Mouse (Mus musculus): ENCODE data around the gene Serpinb1c. TPM values are rescaled to one million over a fixed set of nuclear protein-coding genes. Genes with fewer than 3 reads are reported as not detected.

The Serpinb1c gene
- polyA plus RNA-seq, 2 experiments, result not detected

- Histone ChIP-seq H3K4me1 (ENCODE audit: control insufficient read depth, insufficient read depth, low read length) (peaks cover 12% of the 10 kb centered on the region), H3K4me2 (replicated peaks; ENCODE audit: low read depth, low read length, severe bottlenecking) (no peak overlapping the region), H3K36me3 (ENCODE audit: control insufficient read depth, insufficient read depth, low read length) (no peaks in the 10 kb centered on the region), H3K27me3 (ENCODE audit: control insufficient read depth, insufficient read depth, low read length) (no peaks in the 10 kb centered on the region), H3K9ac (ENCODE audit: low read depth, low read length, severe bottlenecking) (no peak overlapping the region), H3K9me3 (ENCODE audit: control insufficient read depth, low read length) (no peaks in the 10 kb centered on the region), H3K4me3 (replicated peaks; ENCODE audit: low read length) (no peak overlapping the region), H3K27ac (replicated peaks; ENCODE audit: low read depth, low read length) (no peak overlapping the region)
- DNase-seq (ENCODE audit: low spot score), result no peak
- WGBS, result 36% methylated on average over 4 of the region's 4 CpGs
- no peak for TF ChIP-seq POLR2A (IDR thresholded peaks at IDR 0.05; ENCODE audit: borderline replicate concordance, extremely low read depth, insufficient read depth, insufficient read length)
- no peak for ATAC-seq (ENCODE audit: low FRiP score, low read depth)
Observed at GRCm38 (mm10) chr13:32849092-32849491, 48.9 kb downstream of the Serpinb1c start.

- H3K27ac ChIP-seq (replicated peaks; ENCODE audit: low read depth, low read length), result no peak overlapping the region
- H3K27me3 ChIP-seq (ENCODE audit: control insufficient read depth, insufficient read depth, low read length), result no peaks in the 10 kb centered on the region
- H3K4me1 ChIP-seq (ENCODE audit: control insufficient read depth, insufficient read depth, low read length), result peaks cover 12% of the 10 kb centered on the region
- no peaks in the 10 kb centered on the region for H3K9me3 ChIP-seq (ENCODE audit: control insufficient read depth, low read length)
- no peak for ATAC-seq (ENCODE audit: low FRiP score, low read depth)
- no peak overlapping the region for H3K9ac ChIP-seq (ENCODE audit: low read depth, low read length, severe bottlenecking)
- TF ChIP-seq POLR2A (IDR thresholded peaks at IDR 0.05; ENCODE audit: borderline replicate concordance, extremely low read depth, insufficient read depth, insufficient read length), result no peak
- H3K36me3 ChIP-seq (ENCODE audit: control insufficient read depth, insufficient read depth, low read length), result no peaks in the 10 kb centered on the region
- H3K4me3 ChIP-seq (replicated peaks; ENCODE audit: low read length), result no peak overlapping the region
- H3K4me2 ChIP-seq (replicated peaks; ENCODE audit: low read depth, low read length, severe bottlenecking), result no peak overlapping the region
- no peak for DNase-seq (ENCODE audit: low spot score)
Observed at GRCm38 (mm10) chr13:32846221-32846620, 51.8 kb downstream of the Serpinb1c start.

GRCm38 (mm10) chr13:32841349-32841748, 56.7 kb downstream of the Serpinb1c start:
- H3K27ac ChIP-seq (replicated peaks; ENCODE audit: low read depth, low read length), result no peak overlapping the region
- H3K4me3 ChIP-seq (replicated peaks; ENCODE audit: low read length), result no peak overlapping the region
- no peaks in the 10 kb centered on the region for H3K4me1 ChIP-seq (ENCODE audit: control insufficient read depth, insufficient read depth, low read length)
- no peaks in the 10 kb centered on the region for H3K36me3 ChIP-seq (ENCODE audit: control insufficient read depth, insufficient read depth, low read length)
- DNase-seq (ENCODE audit: low spot score) (no peak), ATAC-seq (ENCODE audit: low FRiP score, low read depth) (no peak)
- no peak overlapping the region for H3K9ac ChIP-seq (ENCODE audit: low read depth, low read length, severe bottlenecking)
- H3K4me2 ChIP-seq (replicated peaks; ENCODE audit: low read depth, low read length, severe bottlenecking), result no peak overlapping the region
- no peaks in the 10 kb centered on the region for H3K9me3 ChIP-seq (ENCODE audit: control insufficient read depth, low read length)
- TF ChIP-seq POLR2A (IDR thresholded peaks at IDR 0.05; ENCODE audit: borderline replicate concordance, extremely low read depth, insufficient read depth, insufficient read length), result no peak
- WGBS, result 80% methylated on average over 3 of the region's 3 CpGs
- no peaks in the 10 kb centered on the region for H3K27me3 ChIP-seq (ENCODE audit: control insufficient read depth, insufficient read depth, low read length)

- DNase-seq (ENCODE audit: low spot score), result no peak
Observed at GRCm38 (mm10) chr13:32839314-32839713, 58.7 kb downstream of the Serpinb1c start.

GRCm38 (mm10) chr13:32834513-32834912, 63.5 kb downstream of the Serpinb1c start:
- H3K9me3 ChIP-seq (ENCODE audit: control insufficient read depth, low read length), result no peaks in the 10 kb centered on the region
- H3K27ac ChIP-seq (replicated peaks; ENCODE audit: low read depth, low read length), result no peak overlapping the region
- no peaks in the 10 kb centered on the region for H3K27me3 ChIP-seq (ENCODE audit: control insufficient read depth, insufficient read depth, low read length)
- H3K9ac ChIP-seq (ENCODE audit: low read depth, low read length, severe bottlenecking), result no peak overlapping the region
- TF ChIP-seq POLR2A (IDR thresholded peaks at IDR 0.05; ENCODE audit: borderline replicate concordance, extremely low read depth, insufficient read depth, insufficient read length), result no peak
- no peak overlapping the region for H3K4me3 ChIP-seq (replicated peaks; ENCODE audit: low read length)
- no peak for DNase-seq (ENCODE audit: low spot score)
- no peak for ATAC-seq (ENCODE audit: low FRiP score, low read depth)
- no peaks in the 10 kb centered on the region for H3K36me3 ChIP-seq (ENCODE audit: control insufficient read depth, insufficient read depth, low read length)
- WGBS, result 86% methylated on average over 5 of the region's 5 CpGs
- H3K4me1 ChIP-seq (ENCODE audit: control insufficient read depth, insufficient read depth, low read length), result no peaks in the 10 kb centered on the region
- H3K4me2 ChIP-seq (replicated peaks; ENCODE audit: low read depth, low read length, severe bottlenecking), result no peak overlapping the region

More at GRCm38 (mm10) chr13:32839314-32839713, 58.7 kb downstream of the Serpinb1c start:
- TF ChIP-seq POLR2A (IDR thresholded peaks at IDR 0.05; ENCODE audit: borderline replicate concordance, extremely low read depth, insufficient read depth, insufficient read length), result no peak
- Histone ChIP-seq H3K36me3 (ENCODE audit: control insufficient read depth, insufficient read depth, low read length) (no peaks in the 10 kb centered on the region), H3K4me3 (replicated peaks; ENCODE audit: low read length) (no peak overlapping the region), H3K4me1 (ENCODE audit: control insufficient read depth, insufficient read depth, low read length) (no peaks in the 10 kb centered on the region), H3K27ac (replicated peaks; ENCODE audit: low read depth, low read length) (no peak overlapping the region), H3K27me3 (ENCODE audit: control insufficient read depth, insufficient read depth, low read length) (no peaks in the 10 kb centered on the region), H3K9ac (ENCODE audit: low read depth, low read length, severe bottlenecking) (no peak overlapping the region), H3K4me2 (replicated peaks; ENCODE audit: low read depth, low read length, severe bottlenecking) (no peak overlapping the region), H3K9me3 (ENCODE audit: control insufficient read depth, low read length) (no peaks in the 10 kb centered on the region)
- ATAC-seq (ENCODE audit: low FRiP score, low read depth), result no peak
- WGBS, result 61% methylated on average over 1 of the region's 1 CpGs

- Histone ChIP-seq H3K4me2 (replicated peaks; ENCODE audit: low read depth, low read length, severe bottlenecking) (no peak overlapping the region), H3K27me3 (ENCODE audit: control insufficient read depth, insufficient read depth, low read length) (no peaks in the 10 kb centered on the region), H3K36me3 (ENCODE audit: control insufficient read depth, insufficient read depth, low read length) (no peaks in the 10 kb centered on the region), H3K9me3 (ENCODE audit: control insufficient read depth, low read length) (no peaks in the 10 kb centered on the region), H3K27ac (replicated peaks; ENCODE audit: low read depth, low read length) (no peak overlapping the region), H3K4me1 (ENCODE audit: control insufficient read depth, insufficient read depth, low read length) (no peaks in the 10 kb centered on the region), H3K9ac (ENCODE audit: low read depth, low read length, severe bottlenecking) (no peak overlapping the region), H3K4me3 (replicated peaks; ENCODE audit: low read length) (no peak overlapping the region)
- ATAC-seq (ENCODE audit: low FRiP score, low read depth) (no peak), DNase-seq (ENCODE audit: low spot score) (no peak)
- TF ChIP-seq POLR2A (IDR thresholded peaks at IDR 0.05; ENCODE audit: borderline replicate concordance, extremely low read depth, insufficient read depth, insufficient read length), result no peak
- WGBS, result 74% methylated on average over 6 of the region's 6 CpGs
Observed at GRCm38 (mm10) chr13:32833237-32833636, 64.8 kb downstream of the Serpinb1c start.
